Mouse (Mus musculus): Measurements from ENCODE around the gene Rasal2. TPM values are rescaled to one million over a fixed set of nuclear protein-coding genes. Genes with fewer than 3 reads are reported as not detected.

Gene Rasal2
- polyA plus RNA-seq, 1 experiment: 4.1 TPM

- Histone ChIP-seq H3K27me3 (ENCODE audit: control insufficient read depth, insufficient read depth, insufficient read length) (no peaks in the 10 kb centered on the region), H3ac (ENCODE audit: control insufficient read depth, insufficient read length) (no peak overlapping the region), H3K4me2 (ENCODE audit: low read depth) (no peak overlapping the region), H3K4me3 (no peak overlapping the region), H3K36me3 (ENCODE audit: control insufficient read depth, insufficient read depth) (no peaks in the 10 kb centered on the region), H3K79me2 (ENCODE audit: control insufficient read depth, insufficient read depth) (no peaks in the 10 kb centered on the region)
- no peak for TF ChIP-seq POLR2A (IDR thresholded peaks at IDR 0.05; ENCODE audit: insufficient read length, low read depth)
- TF ChIP-seq CEBPB (IDR thresholded peaks at IDR 0.05; ENCODE audit: insufficient read depth, poor library complexity, severe bottlenecking): no peak
- no peak for TF ChIP-seq SRF (IDR thresholded peaks at IDR 0.05; ENCODE audit: control insufficient read depth, insufficient read length, low read depth)
- no peak for TF ChIP-seq REST (IDR thresholded peaks at IDR 0.05; ENCODE audit: insufficient read depth, insufficient read length)
- TF ChIP-seq MYOG (IDR thresholded peaks at IDR 0.05; ENCODE audit: control insufficient read depth in 1 of 3, insufficient read depth in 1 of 3, insufficient read length in 2 of 3, low read depth in 2 of 3): no peak
- no peak for TF ChIP-seq MYOD1 (IDR thresholded peaks at IDR 0.05; ENCODE audit: control insufficient read depth in 1 of 3, insufficient read length in 2 of 3, low read depth in 2 of 3)
- no peak for TF ChIP-seq USF1 (IDR thresholded peaks at IDR 0.05; ENCODE audit: low read depth)
- TF ChIP-seq TCF3 (IDR thresholded peaks at IDR 0.05; ENCODE audit: insufficient read length, low read depth): no peak
Measured at GRCm38 (mm10) chr1:157220910-157221309, 191.5 kb downstream of the Rasal2 start.

GRCm38 (mm10) chr1:157220466-157220865 lies 191.9 kb downstream of the Rasal2 start:
- Histone ChIP-seq H3ac (ENCODE audit: control insufficient read depth, insufficient read length) (no peak overlapping the region), H3K4me2 (ENCODE audit: low read depth) (no peak overlapping the region), H3K4me3 (no peak overlapping the region), H3K27me3 (ENCODE audit: control insufficient read depth, insufficient read depth, insufficient read length) (no peaks in the 10 kb centered on the region), H3K36me3 (ENCODE audit: control insufficient read depth, insufficient read depth) (no peaks in the 10 kb centered on the region), H3K79me2 (ENCODE audit: control insufficient read depth, insufficient read depth) (no peaks in the 10 kb centered on the region)
- no peak for TF ChIP-seq POLR2A (IDR thresholded peaks at IDR 0.05; ENCODE audit: insufficient read length, low read depth)

GRCm38 (mm10) chr1:157208754-157209153 lies 203.6 kb downstream of the Rasal2 start:
- TF ChIP-seq E2F4 (IDR thresholded peaks at IDR 0.05; ENCODE audit: insufficient read depth) (no peak), USF1 (IDR thresholded peaks at IDR 0.05; ENCODE audit: low read depth) (no peak)
- H3K36me3 ChIP-seq (ENCODE audit: control insufficient read depth, insufficient read depth): no peaks in the 10 kb centered on the region
- H3K4me2 ChIP-seq (ENCODE audit: low read depth): no peak overlapping the region
- peaks cover 6% of the 10 kb centered on the region for H3K79me2 ChIP-seq (ENCODE audit: control insufficient read depth, insufficient read depth)
- H3K27me3 ChIP-seq (ENCODE audit: control insufficient read depth, insufficient read depth, insufficient read length): no peaks in the 10 kb centered on the region
- H3K4me3 ChIP-seq: no peak overlapping the region
- H3ac ChIP-seq (ENCODE audit: control insufficient read depth, insufficient read length): no peak overlapping the region

- Histone ChIP-seq H3K4me3 (no peak overlapping the region), H3K79me2 (ENCODE audit: control insufficient read depth, insufficient read depth) (peaks cover 6% of the 10 kb centered on the region), H3K4me2 (ENCODE audit: low read depth) (no peak overlapping the region), H3ac (ENCODE audit: control insufficient read depth, insufficient read length) (no peak overlapping the region), H3K27me3 (ENCODE audit: control insufficient read depth, insufficient read depth, insufficient read length) (no peaks in the 10 kb centered on the region), H3K36me3 (ENCODE audit: control insufficient read depth, insufficient read depth) (no peaks in the 10 kb centered on the region)
- TF ChIP-seq MYOD1 (IDR thresholded peaks at IDR 0.05; ENCODE audit: control insufficient read depth in 1 of 3, insufficient read length in 2 of 3, low read depth in 2 of 3): no peak
- no peak for TF ChIP-seq SRF (IDR thresholded peaks at IDR 0.05; ENCODE audit: control insufficient read depth, insufficient read length, low read depth)
- TF ChIP-seq USF1 (IDR thresholded peaks at IDR 0.05; ENCODE audit: low read depth): no peak
- TF ChIP-seq CEBPB (IDR thresholded peaks at IDR 0.05; ENCODE audit: insufficient read depth, poor library complexity, severe bottlenecking): no peak
- no peak for TF ChIP-seq MYOG (IDR thresholded peaks at IDR 0.05; ENCODE audit: control insufficient read depth in 1 of 3, insufficient read depth in 1 of 3, insufficient read length in 2 of 3, low read depth in 2 of 3)
- TF ChIP-seq MAX (IDR thresholded peaks at IDR 0.05; ENCODE audit: low read depth): no peak
- no peak for TF ChIP-seq TCF12 (IDR thresholded peaks at IDR 0.05; ENCODE audit: insufficient read depth, poor library complexity, severe bottlenecking)
- no peak for TF ChIP-seq POLR2A (IDR thresholded peaks at IDR 0.05; ENCODE audit: insufficient read length, low read depth)
- TF ChIP-seq POLR2AphosphoS2 (IDR thresholded peaks at IDR 0.05; ENCODE audit: insufficient read length, low read depth): no peak
- TF ChIP-seq E2F4 (IDR thresholded peaks at IDR 0.05; ENCODE audit: insufficient read depth): no peak
- TF ChIP-seq REST (IDR thresholded peaks at IDR 0.05; ENCODE audit: insufficient read depth, insufficient read length): no peak
- no peak for TF ChIP-seq TCF3 (IDR thresholded peaks at IDR 0.05; ENCODE audit: insufficient read length, low read depth)
Measured at GRCm38 (mm10) chr1:157205685-157206084, 206.7 kb downstream of the Rasal2 start.

- H3ac ChIP-seq (ENCODE audit: control insufficient read depth, insufficient read length): no peak overlapping the region
- no peaks in the 10 kb centered on the region for H3K27me3 ChIP-seq (ENCODE audit: control insufficient read depth, insufficient read depth, insufficient read length)
- no peaks in the 10 kb centered on the region for H3K36me3 ChIP-seq (ENCODE audit: control insufficient read depth, insufficient read depth)
- TF ChIP-seq USF1 (IDR thresholded peaks at IDR 0.05; ENCODE audit: low read depth): no peak
- no peak for TF ChIP-seq CEBPB (IDR thresholded peaks at IDR 0.05; ENCODE audit: insufficient read depth, poor library complexity, severe bottlenecking)
- no peak for TF ChIP-seq MYOD1 (IDR thresholded peaks at IDR 0.05; ENCODE audit: control insufficient read depth in 1 of 3, insufficient read length in 2 of 3, low read depth in 2 of 3)
- no peak for TF ChIP-seq POLR2A (IDR thresholded peaks at IDR 0.05; ENCODE audit: insufficient read length, low read depth)
- no peak for TF ChIP-seq MYOG (IDR thresholded peaks at IDR 0.05; ENCODE audit: control insufficient read depth in 1 of 3, insufficient read depth in 1 of 3, insufficient read length in 2 of 3, low read depth in 2 of 3)
- no peaks in the 10 kb centered on the region for H3K79me2 ChIP-seq (ENCODE audit: control insufficient read depth, insufficient read depth)
- H3K4me3 ChIP-seq: no peak overlapping the region
- H3K4me2 ChIP-seq (ENCODE audit: low read depth): no peak overlapping the region
Measured at GRCm38 (mm10) chr1:157183043-157183442, 229.4 kb downstream of the Rasal2 start.

- TF ChIP-seq TCF12 (IDR thresholded peaks at IDR 0.05; ENCODE audit: insufficient read depth, poor library complexity, severe bottlenecking): no peak
- no peak for TF ChIP-seq TCF3 (IDR thresholded peaks at IDR 0.05; ENCODE audit: insufficient read length, low read depth)
- TF ChIP-seq CEBPB (IDR thresholded peaks at IDR 0.05; ENCODE audit: insufficient read depth, poor library complexity, severe bottlenecking): no peak
- TF ChIP-seq MYOD1 (IDR thresholded peaks at IDR 0.05; ENCODE audit: control insufficient read depth in 1 of 3, insufficient read length in 2 of 3, low read depth in 2 of 3): no peak
- no peak for TF ChIP-seq USF1 (IDR thresholded peaks at IDR 0.05; ENCODE audit: low read depth)
- no peaks in the 10 kb centered on the region for H3K79me2 ChIP-seq (ENCODE audit: control insufficient read depth, insufficient read depth)
- no peak overlapping the region for H3ac ChIP-seq (ENCODE audit: control insufficient read depth, insufficient read length)
- H3K27me3 ChIP-seq (ENCODE audit: control insufficient read depth, insufficient read depth, insufficient read length): no peaks in the 10 kb centered on the region
- H3K4me2 ChIP-seq (ENCODE audit: low read depth): no peak overlapping the region
- H3K4me3 ChIP-seq: no peak overlapping the region
- no peaks in the 10 kb centered on the region for H3K36me3 ChIP-seq (ENCODE audit: control insufficient read depth, insufficient read depth)
Measured at GRCm38 (mm10) chr1:157182431-157182830, 230.0 kb downstream of the Rasal2 start.

Data from myocyte (in vitro differentiated cells).